Mouse (Mus musculus) brain, adult 10 weeks (tissue): ENCODE results near the gene Olfr676. TPM values are rescaled to one million over a fixed set of nuclear protein-coding genes. Genes with fewer than 3 reads are reported as not detected.

Source experiments
- polyA plus RNA-seq: library from polyadenylated mRNA; stranded (reverse); fragments of 350-450 nt; fragmentation: Illumina TruSeq; extraction: RNeasy Lipid Tissue Mini Kit (QIAGEN cat#74804); gene quantifications from one replicate; pipeline ENCODE4 v1.2.3, GENCODE M21; 2015; ENCODE audit warnings: low read depth, low replicate concordance

The Olfr676 gene
- not detected for polyA plus RNA-seq

DNA sequence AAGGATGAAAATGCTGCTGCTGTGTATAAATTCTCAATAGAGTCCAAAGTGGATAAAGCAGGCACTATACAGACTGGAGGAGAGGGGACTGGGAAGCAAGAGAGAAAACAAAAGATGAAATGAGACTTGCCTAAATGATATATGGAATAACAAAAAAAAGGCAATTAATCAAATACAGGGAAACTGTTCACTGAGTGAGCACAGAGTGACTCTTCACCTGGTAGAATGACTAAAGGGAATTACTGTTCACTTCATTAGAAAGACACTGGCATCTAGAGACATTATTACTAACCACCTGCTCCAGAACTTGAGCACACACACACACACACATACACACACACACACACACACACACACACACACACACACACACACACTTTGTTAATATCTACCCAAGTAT lies at the start of gene Olfr676:
TSS of gene Olfr676 (plus strand) at position 301 of the 400 bp plus-strand sequence.

DNA sequence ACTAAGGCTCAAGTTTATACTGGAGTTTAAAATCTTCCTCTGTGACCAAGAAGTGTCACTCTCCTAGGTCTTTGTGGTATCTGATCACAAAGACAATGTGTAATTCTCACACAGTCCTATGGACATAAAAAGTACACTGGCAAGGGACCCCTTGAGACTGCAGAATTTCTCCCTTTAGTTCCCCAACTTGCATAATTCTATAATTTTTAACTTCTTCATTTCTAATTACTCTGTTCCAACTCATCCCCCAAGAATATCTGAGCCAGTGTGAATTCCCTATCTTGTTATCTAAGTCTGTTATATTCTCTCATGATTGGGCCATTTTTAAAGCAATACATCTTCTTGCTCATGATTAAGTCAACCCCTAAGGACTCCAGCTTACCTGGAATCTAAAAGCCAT lies 30.6 kb upstream of the Olfr676 start, which contains the start of gene Olfr672:
TSS of gene Olfr672 (minus strand) at position 101 of the 400 bp plus-strand sequence.

DNA sequence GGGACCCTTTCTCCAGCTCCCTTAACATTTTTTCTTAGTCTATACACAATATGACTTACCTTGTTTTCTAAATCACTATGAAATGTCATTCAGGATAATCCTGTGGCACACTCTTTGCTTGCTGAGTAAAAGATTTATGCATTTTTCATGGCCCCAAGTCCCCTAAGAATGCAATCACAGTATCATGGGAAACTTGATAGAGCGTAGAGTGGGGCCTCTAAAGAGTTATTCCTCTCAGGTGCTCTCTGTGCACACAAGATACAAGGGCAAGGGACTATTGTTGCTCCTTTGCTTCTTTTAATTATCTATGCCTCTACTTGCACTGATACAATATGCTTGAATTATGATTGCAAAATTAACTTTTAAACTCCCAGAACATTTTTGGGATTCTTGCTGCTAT lies 4.1 kb upstream of the Olfr676 start, which contains the start of gene Olfr675:
TSS of gene Olfr675 (minus strand) at position 101 of the 400 bp plus-strand sequence.

DNA sequence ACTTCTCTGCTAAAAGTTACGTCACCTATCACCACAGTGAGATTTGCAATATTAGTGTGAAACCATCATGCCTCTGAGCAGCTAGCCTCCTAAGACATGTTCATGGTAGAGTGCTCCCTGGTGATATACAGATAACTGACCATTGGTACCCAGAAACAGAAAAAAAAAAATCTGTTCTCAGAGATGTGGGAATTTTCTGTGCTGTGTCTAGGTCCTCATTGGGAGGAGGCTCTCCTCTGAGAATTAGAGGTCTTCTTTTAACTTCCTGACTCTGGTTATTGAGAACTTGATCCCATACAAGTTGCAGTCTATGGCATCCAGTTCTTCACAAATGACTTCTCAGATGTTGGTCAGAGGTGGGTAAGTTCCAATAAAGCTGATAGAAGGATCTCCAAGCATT lies 31.7 kb downstream of the Olfr676 start, which contains the start of gene Olfr678:
TSS of gene Olfr678 (plus strand) at position 301 of the 400 bp plus-strand sequence.

DNA sequence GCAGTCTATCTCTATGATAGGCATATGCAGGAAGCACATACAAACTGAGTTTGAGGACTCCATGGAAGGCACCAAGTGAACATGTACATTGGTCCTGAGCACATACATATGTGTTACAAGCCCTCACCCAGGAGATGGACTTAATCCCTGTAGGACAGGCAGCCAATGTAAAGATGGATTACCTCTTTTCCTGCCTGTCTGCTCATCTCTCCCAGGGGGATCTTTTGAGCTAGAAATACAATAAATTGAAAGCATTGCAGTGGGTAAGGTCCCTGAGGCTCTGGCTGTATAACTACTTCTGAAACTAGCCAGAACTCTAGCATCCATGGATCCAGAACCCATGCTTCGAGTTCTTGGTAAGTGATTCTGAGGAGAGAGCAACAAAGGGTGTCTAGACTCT lies 48.4 kb downstream of the Olfr676 start, which contains the start of gene Olfr679:
TSS of gene Olfr679 (plus strand) at position 301 of the 400 bp plus-strand sequence.

Other genes starting within 250 kb of the Olfr676 start
- not detected for gene Usp17lb, start 190.1 kb upstream of the Olfr676 start, polyA plus RNA-seq
- not detected for gene Usp17la, start 175.7 kb upstream of the Olfr676 start, polyA plus RNA-seq
- gene Olfr665, start 154.7 kb upstream of the Olfr676 start, polyA plus RNA-seq = not detected
- gene Olfr666, start 136.7 kb upstream of the Olfr676 start, polyA plus RNA-seq = not detected
- not detected for gene Olfr667, start 111.2 kb upstream of the Olfr676 start, polyA plus RNA-seq
- not detected for gene Olfr668, start 104.6 kb upstream of the Olfr676 start, polyA plus RNA-seq
- gene Olfr669, start 98.5 kb upstream of the Olfr676 start, polyA plus RNA-seq = not detected
- gene Olfr670, start 70.1 kb upstream of the Olfr676 start, polyA plus RNA-seq = not detected
- not detected for gene Olfr671, start 53.6 kb upstream of the Olfr676 start, polyA plus RNA-seq
- gene Olfr672, start 30.7 kb upstream of the Olfr676 start, polyA plus RNA-seq = not detected
- gene Olfr675, start 4.2 kb upstream of the Olfr676 start, polyA plus RNA-seq = not detected
- gene Olfr677, start 18.7 kb downstream of the Olfr676 start, polyA plus RNA-seq = not detected
- not detected for gene Olfr678, start 31.8 kb downstream of the Olfr676 start, polyA plus RNA-seq
- not detected for gene Olfr679, start 48.5 kb downstream of the Olfr676 start, polyA plus RNA-seq
- gene Olfr680-ps1, start 60.1 kb downstream of the Olfr676 start, polyA plus RNA-seq = not detected
- gene Olfr681, start 84.1 kb downstream of the Olfr676 start, polyA plus RNA-seq = not detected
- not detected for gene Olfr683, start 114.3 kb downstream of the Olfr676 start, polyA plus RNA-seq
- gene Olfr684, start 131.0 kb downstream of the Olfr676 start, polyA plus RNA-seq = not detected
- not detected for gene Olfr685, start 153.3 kb downstream of the Olfr676 start, polyA plus RNA-seq
- gene Olfr686, start 174.8 kb downstream of the Olfr676 start, polyA plus RNA-seq = not detected